Mouse (Mus musculus) liver, adult 2 months (tissue): ENCODE measurements around the gene Wsb2. TPM values are rescaled to one million over a fixed set of nuclear protein-coding genes. Genes with fewer than 3 reads are reported as not detected.

Experiments used
- DNase-seq: peaks from one replicate; pipeline ENCODE4 v3.0.0-alpha.2; 2011; ENCODE audit warnings: low read depth, low spot score; ENCODE audit errors: extremely low read depth
- H3K27ac ChIP-seq: fragments of 200-500 bp; replicated peaks from 2 replicates; pipeline ENCODE4 v1.5.1; 2012; ENCODE audit warnings: low read depth, mild to moderate bottlenecking, control low read depth, inconsistent platforms, low read length; ENCODE audit not compliant: insufficient read depth
- H3K27me3 ChIP-seq: fragments of 200-500 bp; 2 replicates; pipeline ENCODE4 v1.6.1; 2012; ENCODE audit warnings: mild to moderate bottlenecking, moderate library complexity, low read length, inconsistent platforms; ENCODE audit not compliant: control insufficient read depth, insufficient read depth
- H3K36me3 ChIP-seq: fragments of 200-500 bp; 2 replicates; pipeline ENCODE4 v1.6.1; 2012; ENCODE audit warnings: low read length, inconsistent platforms; ENCODE audit not compliant: control insufficient read depth, insufficient read depth
- H3K4me1 ChIP-seq: fragments of 200-500 bp; 2 replicates; pipeline ENCODE4 v1.6.1; 2011; ENCODE audit warnings: low read length; ENCODE audit not compliant: control insufficient read depth, insufficient read depth
- H3K4me3 ChIP-seq: fragments of 200-500 bp; 2 replicates; pipeline ENCODE4 v1.5.1; 2011; ENCODE audit warnings: low read depth, mild to moderate bottlenecking, control low read depth, low read length, moderate library complexity; ENCODE audit not compliant: insufficient read depth
- H3K79me2 ChIP-seq: fragments of 200-500 bp; 2 replicates; pipeline ENCODE4 v1.6.1; 2012; ENCODE audit warnings: inconsistent platforms, mild to moderate bottlenecking, low read length, moderate library complexity; ENCODE audit not compliant: control insufficient read depth, insufficient read depth
- H3K9ac ChIP-seq: fragments of 200-500 bp; 2 replicates; pipeline ENCODE4 v1.6.1; 2012; ENCODE audit warnings: low read depth, mild to moderate bottlenecking, control low read depth, inconsistent platforms, low read length
- CTCF ChIP-seq: fragments of 200-500 bp; IDR thresholded peaks from 2 replicates; pipeline ENCODE4 v1.5.1; 2011; ENCODE audit warnings: low read depth, low read length, control low read depth
- POLR2A ChIP-seq: fragments of 200-500 bp; IDR thresholded peaks from 2 replicates; pipeline ENCODE4 v1.6.1; 2011; ENCODE audit warnings: low read length, control low read depth; ENCODE audit not compliant: insufficient read depth; ENCODE audit errors: extremely low read depth
- WGBS: fragments of 180-500 bp; shearing (Covaris S2); methylation state at CpG from one replicate; pipeline ENCODE4 v1.1.7; 2018; 5-methylcytosine and 5-hydroxymethylcytosine counted together
- polyA plus RNA-seq: library from polyadenylated mRNA; depleted of rRNA; stranded (reverse); fragments of >200 nt; gene quantifications from 2 replicates; pipeline ENCODE4 v1.2.3, GENCODE M21; 2012
- total RNA-seq: library from RNA; depleted of rRNA; stranded (reverse); fragments of >200 nt; gene quantifications from 2 replicates; pipeline ENCODE4 v1.2.3, GENCODE M21; 2014

Wsb2 gene
- total and polyA plus RNA-seq, 2 experiments: 27.9 to 87.9 TPM

GRCm38 (mm10) chr5:117357478-117358247 lies 559 bp downstream of the Wsb2 start:
- no peak for TF ChIP-seq CTCF
- no peak for TF ChIP-seq POLR2A
- Histone ChIP-seq H3K27ac (peak overlapping the region; percentile 91), H3K9ac (peak overlapping the region; percentile 100), H3K27me3 (no peaks in the 10 kb centered on the region), H3K4me3 (peak overlapping the region; percentile 99), H3K36me3 (no peaks in the 10 kb centered on the region), H3K4me1 (peaks cover 26% of the 10 kb centered on the region), H3K79me2 (peaks cover 20% of the 10 kb centered on the region)
- WGBS: under 1% methylated on average over 49 of the region's 49 CpGs
- peak; percentile 33 for DNase-seq

GRCm38 (mm10) chr5:117358248-117358630 lies 1.1 kb downstream of the Wsb2 start:
- Histone ChIP-seq H3K79me2 (peaks cover 25% of the 10 kb centered on the region), H3K27me3 (no peaks in the 10 kb centered on the region), H3K4me3 (peak overlapping the region; percentile 99), H3K36me3 (no peaks in the 10 kb centered on the region), H3K9ac (peak overlapping the region; percentile 100), H3K27ac (peak overlapping the region; percentile 91), H3K4me1 (peaks cover 28% of the 10 kb centered on the region)
- DNase-seq: no peak
- TF ChIP-seq CTCF (no peak), POLR2A (no peak)
- WGBS: 3% methylated on average over 6 of the region's 6 CpGs

- no peak overlapping the region for H3K9ac ChIP-seq
These were observed 1.6 kb downstream of the Wsb2 start for GRCm38 (mm10) chr5:117358725-117359124.

GRCm38 (mm10) chr5:117359497-117360227 lies 2.6 kb downstream of the Wsb2 start:
- DNase-seq: peak; percentile 85
- no peak for TF ChIP-seq POLR2A
- Histone ChIP-seq H3K4me3 (no peak overlapping the region), H3K27ac (peak overlapping the region; percentile 87), H3K27me3 (no peaks in the 10 kb centered on the region), H3K9ac (peak overlapping the region; percentile 29), H3K4me1 (peaks cover 41% of the 10 kb centered on the region), H3K36me3 (0 out of 2 replicates have a peak, but pooled peaks cover 3% of the 10 kb centered on the region), H3K79me2 (peaks cover 35% of the 10 kb centered on the region)
- 12% methylated on average over 7 of the region's 7 CpGs for WGBS

More at GRCm38 (mm10) chr5:117358725-117359124, 1.6 kb downstream of the Wsb2 start:
- WGBS: 32% methylated on average over 11 of the region's 11 CpGs
- Histone ChIP-seq H3K79me2 (peaks cover 30% of the 10 kb centered on the region), H3K4me3 (no peak overlapping the region), H3K27me3 (no peaks in the 10 kb centered on the region), H3K27ac (peak overlapping the region; percentile 87), H3K4me1 (peaks cover 33% of the 10 kb centered on the region), H3K36me3 (0 out of 2 replicates have a peak, but pooled peaks cover under 1% of the 10 kb centered on the region)
- TF ChIP-seq CTCF (peak; percentile 88), POLR2A (no peak)
- peak; percentile 58 for DNase-seq

- Histone ChIP-seq H3K27ac (peak overlapping the region; percentile 87), H3K36me3 (0 out of 2 replicates have a peak, but pooled peaks cover 3% of the 10 kb centered on the region), H3K4me3 (no peak overlapping the region), H3K27me3 (no peaks in the 10 kb centered on the region), H3K9ac (peak overlapping the region; percentile 29), H3K4me1 (peaks cover 44% of the 10 kb centered on the region), H3K79me2 (peaks cover 35% of the 10 kb centered on the region)
- 38% methylated on average over 13 of the region's 13 CpGs for WGBS
- no peak for DNase-seq
- TF ChIP-seq CTCF: no peak
These were observed 3.1 kb downstream of the Wsb2 start for GRCm38 (mm10) chr5:117360228-117360515.
